Mouse (Mus musculus): ENCODE measurements around the gene Fars2. TPM values are rescaled to one million over a fixed set of nuclear protein-coding genes. Genes with fewer than 3 reads are reported as not detected.
A peak's percentile ranks its signal among the peaks of the same experiment; 100 is the strongest.

Fars2 gene
- polyA plus RNA-seq, 1 experiment from 2014 or later = 22.3 TPM

DNA sequence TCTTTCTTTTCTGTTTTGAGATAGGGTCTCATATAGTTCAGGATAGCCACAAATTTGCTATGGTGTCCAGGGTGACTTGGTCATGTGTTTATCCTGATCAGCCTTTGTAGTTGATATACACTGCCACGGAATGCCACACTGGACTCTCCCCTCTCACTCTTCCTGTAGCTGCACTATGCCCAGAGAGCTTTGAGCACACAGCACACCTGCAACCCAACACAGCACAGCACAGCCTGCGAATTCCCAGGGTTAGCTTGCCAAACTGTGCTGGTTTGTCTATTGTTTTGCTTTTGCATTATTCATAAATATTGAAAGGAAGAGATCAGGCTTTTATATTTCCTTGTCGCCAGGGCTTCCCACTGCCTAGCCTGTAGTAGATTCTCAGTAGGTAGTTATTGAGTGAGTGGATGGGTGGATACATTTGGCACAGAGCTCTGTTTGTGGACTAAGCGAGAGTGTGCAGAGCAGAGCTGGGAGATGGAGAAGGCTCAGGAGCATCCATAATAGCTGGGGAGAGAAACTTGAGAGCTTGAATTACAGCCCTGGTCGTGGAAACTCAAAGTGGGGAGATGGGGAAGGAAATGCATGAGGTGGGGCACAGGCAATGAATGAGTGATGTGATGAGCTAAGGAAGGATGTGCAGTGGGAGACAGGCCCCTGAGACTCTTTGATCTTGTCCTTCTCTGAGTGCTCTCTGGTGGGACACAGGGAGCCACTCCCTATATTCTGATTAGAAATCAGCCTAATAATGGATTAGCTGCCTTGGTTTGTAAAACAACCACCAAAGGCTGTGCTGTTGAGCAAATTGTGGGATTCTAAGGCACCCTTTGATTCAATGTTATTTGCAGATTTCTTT lies 146.3 kb downstream of the Fars2 start:
- Histone ChIP-seq H3K27me3 (ENCODE audit: control insufficient read depth, insufficient read depth, low read length) (no peaks in the 10 kb centered on the region), H3K27ac (ENCODE audit: low read depth, low read length) (no peak overlapping the region), H3K4me2 (ENCODE audit: low read depth) (no peak overlapping the region), H3K9ac (ENCODE audit: low read length) (no peak overlapping the region), H3K4me3 (ENCODE audit: low read depth, low read length) (no peak overlapping the region), H3K36me3 (ENCODE audit: control insufficient read depth, insufficient read depth, low read length) (no peaks in the 10 kb centered on the region), H3K4me1 (ENCODE audit: control insufficient read depth, insufficient read depth, low read length) (no peaks in the 10 kb centered on the region), H3K9me3 (ENCODE audit: control insufficient read depth, low read length) (no peaks in the 10 kb centered on the region)
- ATAC-seq (ENCODE audit: insufficient read depth, low FRiP score, low TSS enrichment) (no peak), DNase-seq (ENCODE audit: low spot score) (no peak)
- 60% methylated on average over 5 of the region's 5 CpGs for WGBS

DNA sequence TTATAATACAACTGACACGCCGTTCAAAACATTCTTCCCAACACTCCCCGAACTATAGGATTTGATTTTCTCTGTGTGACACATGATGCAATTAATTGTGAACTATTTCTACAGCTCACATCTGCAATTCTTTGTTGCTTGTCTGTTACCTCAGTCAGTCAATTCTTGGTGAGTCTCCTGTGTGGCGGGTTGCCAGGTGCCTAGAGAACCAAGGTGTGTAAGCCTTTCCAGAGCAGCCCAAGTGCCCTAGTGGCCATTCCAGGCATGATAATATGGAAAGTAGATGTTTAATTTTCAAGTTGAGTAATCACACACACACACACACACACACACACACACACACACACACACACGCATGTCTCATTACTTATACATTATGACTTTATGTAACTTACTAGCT lies 147.2 kb downstream of the Fars2 start:
- WGBS = 91% methylated on average over 5 of the region's 5 CpGs
- Histone ChIP-seq H3K27ac (ENCODE audit: low read depth, low read length) (no peak overlapping the region), H3K4me3 (ENCODE audit: low read depth, low read length) (no peak overlapping the region), H3K4me1 (ENCODE audit: control insufficient read depth, insufficient read depth, low read length) (no peaks in the 10 kb centered on the region), H3K9ac (ENCODE audit: low read length) (no peak overlapping the region), H3K9me3 (ENCODE audit: control insufficient read depth, low read length) (no peaks in the 10 kb centered on the region), H3K4me2 (ENCODE audit: low read depth) (no peak overlapping the region), H3K27me3 (ENCODE audit: control insufficient read depth, insufficient read depth, low read length) (no peaks in the 10 kb centered on the region), H3K36me3 (ENCODE audit: control insufficient read depth, insufficient read depth, low read length) (no peaks in the 10 kb centered on the region)
- DNase-seq (ENCODE audit: low spot score) (no peak), ATAC-seq (ENCODE audit: insufficient read depth, low FRiP score, low TSS enrichment) (no peak)

DNA sequence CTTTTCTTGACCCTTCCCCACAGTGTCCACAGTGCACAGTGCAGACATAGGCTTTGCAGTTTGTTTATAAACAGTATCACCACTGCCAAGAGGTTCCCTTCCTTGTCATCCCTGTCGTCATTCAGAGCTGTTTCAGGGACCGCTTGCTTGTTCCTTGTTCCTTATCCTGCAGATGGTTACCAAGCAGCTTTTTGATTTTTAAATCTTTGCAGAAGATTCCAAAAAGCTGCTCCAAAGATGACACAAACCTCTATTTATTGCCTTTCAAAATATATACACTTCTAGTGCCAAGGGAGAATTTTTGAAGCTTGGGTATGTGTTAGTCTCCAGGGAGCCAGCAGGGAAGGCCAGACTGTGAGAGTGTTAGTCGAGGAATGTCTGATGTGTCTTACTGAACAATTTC lies 148.1 kb downstream of the Fars2 start:
- ATAC-seq (ENCODE audit: insufficient read depth, low FRiP score, low TSS enrichment) (no peak), DNase-seq (ENCODE audit: low spot score) (no peak)
- Histone ChIP-seq H3K9ac (ENCODE audit: low read length) (no peak overlapping the region), H3K4me3 (ENCODE audit: low read depth, low read length) (no peak overlapping the region), H3K36me3 (ENCODE audit: control insufficient read depth, insufficient read depth, low read length) (no peaks in the 10 kb centered on the region), H3K27ac (ENCODE audit: low read depth, low read length) (no peak overlapping the region), H3K4me2 (ENCODE audit: low read depth) (no peak overlapping the region), H3K4me1 (ENCODE audit: control insufficient read depth, insufficient read depth, low read length) (no peaks in the 10 kb centered on the region), H3K9me3 (ENCODE audit: control insufficient read depth, low read length) (no peaks in the 10 kb centered on the region), H3K27me3 (ENCODE audit: control insufficient read depth, insufficient read depth, low read length) (no peaks in the 10 kb centered on the region)
- WGBS = 79% methylated on average over 3 of the region's 3 CpGs

GRCm38 (mm10) chr13:36267399-36267798 lies 150.2 kb downstream of the Fars2 start:
- H3K27ac ChIP-seq (ENCODE audit: low read depth, low read length) = no peak overlapping the region
- no peaks in the 10 kb centered on the region for H3K9me3 ChIP-seq (ENCODE audit: control insufficient read depth, low read length)
- H3K27me3 ChIP-seq (ENCODE audit: control insufficient read depth, insufficient read depth, low read length) = no peaks in the 10 kb centered on the region
- H3K4me1 ChIP-seq (ENCODE audit: control insufficient read depth, insufficient read depth, low read length) = no peaks in the 10 kb centered on the region
- DNase-seq (ENCODE audit: low spot score) (no peak), ATAC-seq (ENCODE audit: insufficient read depth, low FRiP score, low TSS enrichment) (no peak)
- no peak overlapping the region for H3K4me2 ChIP-seq (ENCODE audit: low read depth)
- H3K9ac ChIP-seq (ENCODE audit: low read length) = no peak overlapping the region
- H3K4me3 ChIP-seq (ENCODE audit: low read depth, low read length) = no peak overlapping the region
- 94% methylated on average over 1 of the region's 1 CpGs for WGBS
- H3K36me3 ChIP-seq (ENCODE audit: control insufficient read depth, insufficient read depth, low read length) = no peaks in the 10 kb centered on the region

DNA sequence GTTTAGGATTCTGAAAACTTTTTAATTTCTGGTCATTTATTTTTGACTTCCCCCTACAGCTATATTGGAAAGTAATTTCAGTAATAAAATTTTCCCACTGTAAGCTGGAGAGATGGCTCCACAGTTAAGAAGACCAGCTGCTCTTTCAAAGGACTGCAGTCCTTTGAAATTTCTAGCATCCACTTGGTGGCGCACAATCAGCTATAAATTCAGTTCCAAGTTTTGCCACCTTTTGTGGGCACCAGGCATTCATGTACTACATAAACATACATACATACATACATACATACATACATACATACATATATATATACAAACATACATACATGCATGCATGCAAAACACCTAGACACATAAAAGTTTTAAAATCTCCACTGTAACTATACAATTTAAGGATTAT lies 153.7 kb downstream of the Fars2 start:
- no peak overlapping the region for H3K9ac ChIP-seq (ENCODE audit: low read length)
- no peaks in the 10 kb centered on the region for H3K9me3 ChIP-seq (ENCODE audit: control insufficient read depth, low read length)
- H3K27me3 ChIP-seq (ENCODE audit: control insufficient read depth, insufficient read depth, low read length) = no peaks in the 10 kb centered on the region
- H3K4me2 ChIP-seq (ENCODE audit: low read depth) = no peak overlapping the region
- 92% methylated on average over 1 of the region's 1 CpGs for WGBS
- H3K27ac ChIP-seq (ENCODE audit: low read depth, low read length) = no peak overlapping the region
- H3K4me1 ChIP-seq (ENCODE audit: control insufficient read depth, insufficient read depth, low read length) = no peaks in the 10 kb centered on the region
- H3K4me3 ChIP-seq (ENCODE audit: low read depth, low read length) = no peak overlapping the region
- DNase-seq (ENCODE audit: low spot score) (no peak), ATAC-seq (ENCODE audit: insufficient read depth, low FRiP score, low TSS enrichment) (no peak)
- no peaks in the 10 kb centered on the region for H3K36me3 ChIP-seq (ENCODE audit: control insufficient read depth, insufficient read depth, low read length)

GRCm38 (mm10) chr13:36273497-36273896 lies 156.3 kb downstream of the Fars2 start:
- Histone ChIP-seq H3K36me3 (ENCODE audit: control insufficient read depth, insufficient read depth, low read length) (no peaks in the 10 kb centered on the region), H3K9me3 (ENCODE audit: control insufficient read depth, low read length) (no peaks in the 10 kb centered on the region), H3K4me1 (ENCODE audit: control insufficient read depth, insufficient read depth, low read length) (no peaks in the 10 kb centered on the region), H3K9ac (ENCODE audit: low read length) (no peak overlapping the region), H3K4me2 (ENCODE audit: low read depth) (no peak overlapping the region), H3K27ac (ENCODE audit: low read depth, low read length) (no peak overlapping the region), H3K27me3 (ENCODE audit: control insufficient read depth, insufficient read depth, low read length) (no peaks in the 10 kb centered on the region), H3K4me3 (ENCODE audit: low read depth, low read length) (no peak overlapping the region)
- no peak for ATAC-seq (ENCODE audit: insufficient read depth, low FRiP score, low TSS enrichment)
- WGBS = 84% methylated on average over 2 of the region's 2 CpGs
- DNase-seq (ENCODE audit: low spot score) = no peak

- Histone ChIP-seq H3K4me3 (ENCODE audit: low read depth, low read length) (no peak overlapping the region), H3K36me3 (ENCODE audit: control insufficient read depth, insufficient read depth, low read length) (no peaks in the 10 kb centered on the region), H3K9ac (ENCODE audit: low read length) (no peak overlapping the region), H3K27me3 (ENCODE audit: control insufficient read depth, insufficient read depth, low read length) (no peaks in the 10 kb centered on the region), H3K4me1 (ENCODE audit: control insufficient read depth, insufficient read depth, low read length) (no peaks in the 10 kb centered on the region), H3K4me2 (ENCODE audit: low read depth) (no peak overlapping the region), H3K9me3 (ENCODE audit: control insufficient read depth, low read length) (no peaks in the 10 kb centered on the region), H3K27ac (ENCODE audit: low read depth, low read length) (no peak overlapping the region)
- WGBS = 76% methylated on average over 2 of the region's 2 CpGs
- DNase-seq (ENCODE audit: low spot score) (no peak), ATAC-seq (ENCODE audit: insufficient read depth, low FRiP score, low TSS enrichment) (no peak)
These were observed 159.0 kb downstream of the Fars2 start for GRCm38 (mm10) chr13:36276194-36276593.

DNA sequence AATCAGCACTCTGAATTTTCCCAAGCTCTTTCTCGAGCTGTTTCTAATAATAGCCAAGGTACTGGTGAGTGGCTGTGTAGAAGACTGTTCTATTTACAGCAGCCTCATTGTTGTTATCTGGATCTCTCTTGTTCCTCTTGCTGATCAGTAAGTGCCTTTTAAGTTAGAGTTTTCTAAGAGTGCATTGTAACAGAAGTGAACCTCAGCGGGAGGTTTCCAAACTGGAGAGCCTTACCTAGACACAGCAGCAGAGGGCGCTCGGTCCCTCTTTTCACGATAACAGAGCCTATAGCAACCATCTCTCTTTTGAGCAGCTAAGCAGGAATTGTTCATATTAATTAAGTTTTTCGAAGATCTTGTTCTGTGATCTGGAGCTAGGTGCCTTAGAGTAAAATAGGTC lies 164.8 kb downstream of the Fars2 start:
- 9% methylated on average over 6 of the region's 6 CpGs for WGBS
- H3K9ac ChIP-seq (ENCODE audit: low read length) = no peak overlapping the region
- no peak overlapping the region for H3K4me2 ChIP-seq (ENCODE audit: low read depth)
- peaks cover 5% of the 10 kb centered on the region; the same call in 1 of the 2 replicates for H3K4me1 ChIP-seq (ENCODE audit: control insufficient read depth, insufficient read depth, low read length)
- H3K4me3 ChIP-seq (ENCODE audit: low read depth, low read length) = no peak overlapping the region
- H3K36me3 ChIP-seq (ENCODE audit: control insufficient read depth, insufficient read depth, low read length) = no peaks in the 10 kb centered on the region
- H3K9me3 ChIP-seq (ENCODE audit: control insufficient read depth, low read length) = no peaks in the 10 kb centered on the region
- no peak overlapping the region for H3K27ac ChIP-seq (ENCODE audit: low read depth, low read length)
- H3K27me3 ChIP-seq (ENCODE audit: control insufficient read depth, insufficient read depth, low read length) = no peaks in the 10 kb centered on the region
- ATAC-seq (ENCODE audit: insufficient read depth, low FRiP score, low TSS enrichment) (no peak), DNase-seq (ENCODE audit: low spot score) (peak; percentile 84)

Measured in neural tube, embryonic 11.5 days (tissue).